Mouse (Mus musculus) heart, embryonic 11.5 days (tissue): ENCODE measurements around the gene Rps25. TPM values are rescaled to one million over a fixed set of nuclear protein-coding genes. Genes with fewer than 3 reads are reported as not detected.

Experiments
- ATAC-seq: fragments of 200-750 bp; cut with Nextera tagmentation; replicated peaks from 2 replicates; pipeline ENCODE4 v1.8.0; 2017; ENCODE audit warnings: moderate library complexity; ENCODE audit not compliant: insufficient number of reproducible peaks, low FRiP score, low TSS enrichment
- H3K27ac ChIP-seq: fragments of 300-500 bp; sonication (generic); 2 replicates; pipeline ENCODE4 v1.5.1; 2014; ENCODE audit warnings: mild to moderate bottlenecking, low read depth, low read length
- H3K27me3 ChIP-seq: fragments of 300-500 bp; sonication (generic); 2 replicates; pipeline ENCODE4 v1.6.1; 2014; ENCODE audit warnings: mild to moderate bottlenecking, low read length, mixed read lengths; ENCODE audit not compliant: control insufficient read depth, insufficient read depth
- H3K36me3 ChIP-seq: fragments of 300-500 bp; sonication (generic); 2 replicates; pipeline ENCODE4 v1.6.1; 2014; ENCODE audit warnings: mild to moderate bottlenecking, low read length, moderate library complexity, mixed read lengths; ENCODE audit not compliant: control insufficient read depth, insufficient read depth
- H3K4me1 ChIP-seq: fragments of 300-500 bp; sonication (generic); 2 replicates; pipeline ENCODE4 v1.6.1; 2014; ENCODE audit warnings: low read length; ENCODE audit not compliant: control insufficient read depth, insufficient read depth
- H3K4me2 ChIP-seq: fragments of 300-500 bp; sonication (generic); 2 replicates; pipeline ENCODE4 v1.6.1; 2014; ENCODE audit warnings: mild to moderate bottlenecking, moderate library complexity
- H3K4me3 ChIP-seq: fragments of 300-500 bp; sonication (generic); 2 replicates; pipeline ENCODE4 v1.5.1; 2014; ENCODE audit warnings: low read depth, low read length
- H3K9ac ChIP-seq: fragments of 300-500 bp; sonication (generic); 2 replicates; pipeline ENCODE4 v1.6.1; 2014; ENCODE audit warnings: mild to moderate bottlenecking, low read depth, low read length, moderate library complexity
- H3K9me3 ChIP-seq: fragments of 300-500 bp; sonication (generic); replicated peaks from 2 replicates; pipeline ENCODE4 v1.6.1; 2016; ENCODE audit warnings: low read length; ENCODE audit not compliant: control insufficient read depth
- WGBS: fragments of 180-500 bp; shearing (Covaris S2); extraction: QIAGEN DNeasy Blood & Tissue Kit; methylation state at CpG from one replicate; pipeline ENCODE4 v1.1.7; 2014; ENCODE audit not compliant: insufficient replicate concordance; 5-methylcytosine and 5-hydroxymethylcytosine counted together
- microRNA-seq: library from miRNA; unstranded; fragments of <30 nt; microRNA quantifications from one replicate; pipeline ENCODE4, GENCODE M21; 2016; ENCODE audit warnings: borderline number of aligned reads
- polyA plus RNA-seq: library from polyadenylated mRNA; unstranded; fragments of >200 nt; fragmentation: Nextera tagmentation; extraction: Ambion mirVana; gene quantifications from 2 replicates; pipeline ENCODE4 v1.2.1, GENCODE M21; 2014

Gene Rps25
- polyA plus RNA-seq, 1 experiment from 2014 or later: 1,582 TPM

DNA sequence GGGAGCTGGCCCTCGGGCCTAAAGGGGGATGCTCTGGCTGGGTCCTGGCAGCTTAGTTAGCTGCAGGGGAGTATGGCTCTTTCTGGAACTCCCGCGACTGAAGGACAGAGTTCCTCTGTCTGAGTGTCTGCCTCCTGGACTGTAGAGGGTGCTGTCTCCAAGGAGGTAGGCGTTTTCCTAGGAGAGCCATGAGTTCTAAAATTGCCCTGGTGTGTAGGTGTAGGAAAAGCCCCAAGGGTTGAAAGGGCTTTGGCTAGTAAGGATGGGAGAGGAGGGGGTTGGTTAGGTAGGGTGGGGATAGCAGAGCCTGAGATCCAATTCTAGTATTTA lies 47.9 kb downstream of the Rps25 start, which contains the start of gene Upk2:
Gene Upk2, minus strand, starts transcription at position 86 of the 330 bp plus-strand sequence.
- H3K4me1 ChIP-seq: 0 out of 2 replicates have a peak, but pooled peaks cover 2% of the 10 kb centered on the region
- H3K27ac ChIP-seq: no peak within 1 kb of the TSS
- H3K4me3 ChIP-seq: no peak within 1 kb of the TSS
- H3K9ac ChIP-seq: 0 out of 2 replicates have a peak within 1 kb of the TSS, but pooled peaks have one; percentile 28
- no peaks in the 10 kb centered on the region for H3K36me3 ChIP-seq
- WGBS: 17% methylated on average over 4 of the region's 4 CpGs
- H3K9me3 ChIP-seq: no peaks in the 10 kb centered on the region
- peaks cover 40% of the 10 kb centered on the region for H3K27me3 ChIP-seq
- H3K4me2 ChIP-seq: peak within 1 kb of the TSS; percentile 38
- 0 out of 2 replicates have a peak, but pooled peaks have one; percentile 6 for ATAC-seq

DNA sequence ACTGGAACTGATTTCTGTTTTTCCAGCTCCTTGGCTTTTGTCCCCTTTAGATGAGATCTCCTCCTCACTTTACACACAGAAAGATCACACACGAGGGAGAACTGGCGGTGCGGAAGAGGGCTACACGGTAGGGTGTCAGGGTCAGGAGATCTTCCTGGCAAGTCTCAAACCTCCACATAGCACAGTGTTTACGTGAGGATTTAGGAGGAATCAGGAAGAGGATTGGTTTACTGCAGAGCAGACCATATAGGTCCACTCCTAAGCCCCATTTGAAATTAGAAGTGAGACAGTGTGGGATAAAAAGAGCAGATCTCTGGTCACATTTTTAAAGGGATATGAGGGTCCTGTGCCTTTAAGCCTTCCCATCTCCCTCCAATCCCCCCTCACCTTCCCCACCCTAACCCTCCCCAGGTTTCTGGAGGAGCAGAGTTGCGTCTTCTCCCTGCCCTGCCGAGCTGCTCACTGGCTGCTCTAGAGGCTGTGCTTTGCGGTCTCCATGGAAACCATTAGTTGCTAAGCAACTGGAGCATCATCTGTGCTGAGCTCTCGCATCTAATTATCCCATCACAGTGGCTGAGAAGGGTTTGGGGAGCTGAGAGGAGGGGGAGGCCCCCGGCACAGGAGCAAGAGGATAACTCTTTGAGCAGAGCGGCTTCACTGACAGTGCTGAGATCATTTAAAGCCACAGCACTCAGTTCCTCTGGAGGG lies 50.2 kb downstream of the Rps25 start:
- Histone ChIP-seq H3K9me3 (no peaks in the 10 kb centered on the region), H3K4me3 (no peak overlapping the region), H3K36me3 (no peaks in the 10 kb centered on the region), H3K27ac (no peak overlapping the region), H3K4me1 (0 out of 2 replicates have a peak, but pooled peaks cover 2% of the 10 kb centered on the region), H3K9ac (no peak overlapping the region), H3K4me2 (no peak overlapping the region), H3K27me3 (peaks cover 40% of the 10 kb centered on the region)
- ATAC-seq: no peak
- 17% methylated on average over 11 of the region's 11 CpGs for WGBS

Small RNAs within 50 kb of the gene (microRNA-seq; reads per million reads assigned to microRNA genes)
- gene Mir7085: 0.47 reads per million

Other genes starting within 250 kb of the Rps25 start
- 12.6 and 14.8 TPM in 2 replicates for gene Cbl, start 173.1 kb upstream of the Rps25 start, polyA plus RNA-seq
- gene Ccdc153, start 166.5 kb upstream of the Rps25 start, polyA plus RNA-seq: not detected in 2 replicates
- not detected in 2 replicates for gene Pdzd3, start 155.7 kb upstream of the Rps25 start, polyA plus RNA-seq
- 3.6 and 4.9 TPM in 2 replicates for gene Nlrx1, start 138.5 kb upstream of the Rps25 start, polyA plus RNA-seq
- gene Abcg4, start 118.5 kb upstream of the Rps25 start, polyA plus RNA-seq: 2.7 and 3.3 TPM in 2 replicates
- 15.3 and 15.9 TPM in 2 replicates for gene Hinfp, start 101.5 kb upstream of the Rps25 start, polyA plus RNA-seq
- gene C2cd2l, start 86.9 kb upstream of the Rps25 start, polyA plus RNA-seq: 4.7 and 7.1 TPM in 2 replicates
- gene Dpagt1, start 81.1 kb upstream of the Rps25 start, polyA plus RNA-seq: 40.2 and 46.3 TPM in 2 replicates
- 199 and 232 TPM in 2 replicates for gene H2afx, start 72.4 kb upstream of the Rps25 start, polyA plus RNA-seq
- gene Hmbs, start 62.9 kb upstream of the Rps25 start, polyA plus RNA-seq: 258 and 291 TPM in 2 replicates
- gene Vps11, start 45.5 kb upstream of the Rps25 start, polyA plus RNA-seq: 15.1 and 19.8 TPM in 2 replicates
- gene Hyou1, start 27.6 kb upstream of the Rps25 start, polyA plus RNA-seq: 18.2 and 19.4 TPM in 2 replicates
- gene Slc37a4, start 10.3 kb upstream of the Rps25 start, polyA plus RNA-seq: 31.1 and 31.5 TPM in 2 replicates
- 76.8 and 79.1 TPM in 2 replicates for gene Trappc4, start 461 bp downstream of the Rps25 start, polyA plus RNA-seq
- gene Ccdc84, start 11.4 kb downstream of the Rps25 start, polyA plus RNA-seq: 21.8 and 25.4 TPM in 2 replicates
- not detected in 2 replicates for gene Foxr1, start 34.0 kb downstream of the Rps25 start, polyA plus RNA-seq
- gene Upk2, start 47.8 kb downstream of the Rps25 start, polyA plus RNA-seq: 0.14 TPM in 1 of 2 replicates, not detected in the other
- 8.7 and 9.3 TPM in 2 replicates for gene Bcl9l, start 75.7 kb downstream of the Rps25 start, polyA plus RNA-seq
- 0.06 TPM in 1 of 2 replicates, not detected in the other for gene Cxcr5, start 154.7 kb downstream of the Rps25 start, polyA plus RNA-seq
- gene Ddx6, start 197.8 kb downstream of the Rps25 start, polyA plus RNA-seq: 7.7 and 15.0 TPM in 2 replicates